9 mouse cellular contexts compared by ENCODE assay signal in the genomic region with DNA sequence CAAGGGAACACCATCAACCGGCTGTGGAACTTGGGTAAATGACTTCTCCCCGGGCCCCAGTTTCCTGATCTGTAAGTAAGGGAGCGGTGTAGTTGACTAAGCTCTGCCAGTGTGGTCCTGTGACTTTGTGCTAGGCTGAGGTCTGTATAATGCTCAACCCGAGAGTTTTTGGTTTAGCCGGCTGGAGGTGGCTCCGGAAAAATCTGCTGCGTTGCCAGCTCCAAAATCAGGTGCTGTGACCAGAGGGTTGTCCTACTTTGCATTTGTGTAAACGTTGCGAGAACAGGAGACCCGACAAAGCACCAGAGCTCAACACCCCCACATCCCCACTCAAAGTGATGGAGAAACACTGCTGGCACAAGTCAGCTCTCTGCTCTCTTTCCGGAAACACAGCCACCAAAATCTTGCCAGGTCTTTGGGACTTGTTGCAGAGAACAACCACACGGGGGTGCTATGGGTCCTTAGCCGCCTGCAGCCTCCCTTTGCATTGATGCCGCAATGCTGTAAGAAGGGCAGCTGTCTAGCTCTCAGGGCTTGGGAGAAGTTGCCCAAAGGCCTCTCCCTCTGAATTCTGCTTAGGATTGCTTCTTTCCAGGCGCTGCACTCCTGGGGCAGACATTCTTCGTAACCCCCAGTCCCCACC.
DNase-seq lines count a peak whose midpoint lies in the region; ATAC-seq and TF ChIP-seq lines count a peak whose summit lies in the region.
"Had no signal": no experiment of that assay in that cellular context is flagged by ENCODE, and none has a peak within 500 bp of the region (broad histone marks: within the 10 kb centered on the region; RNA-seq: fewer than 3 reads in every experiment).

No protein-coding gene starts in this region.

- in situ Hi-C loops in ES-E14 (cut with MboI; ENCODE audit: low sequenced_read_pairs in 2 of 2, unreplicated experiment in 2 of 2): loop anchor here in 1 of 2 experiments (5.0 kb wide), 1 partner anchor 128 kb away; no protein-coding TSS in a partner anchor

- ATAC-seq in forebrain, embryonic 11.5 days (replicated peaks; ENCODE audit: low FRiP score): no peak; the same call in 1 of the 2 replicates
- peak; percentile 60 for ATAC-seq in lung, postnatal 0 days

- H3K27me3 ChIP-seq in forebrain, embryonic 11.5 days (ENCODE audit: control insufficient read depth, insufficient read depth, low read length): no peaks in the 10 kb centered on the region
- H3K27me3 ChIP-seq in lung, postnatal 0 days (replicated peaks; ENCODE audit: insufficient read depth, low read length): no peaks in the 10 kb centered on the region
- H3K27me3 ChIP-seq: stomach, embryonic 15.5 days had no signal

- H3K36me3 ChIP-seq in ES-E14 (ENCODE audit: control insufficient read depth, insufficient read depth, low read length, poor library complexity, severe bottlenecking): no peaks in the 10 kb centered on the region
- H3K36me3 ChIP-seq in forebrain, embryonic 11.5 days (ENCODE audit: control insufficient read depth, insufficient read depth, low read length): no peaks in the 10 kb centered on the region
- H3K36me3 ChIP-seq in lung, postnatal 0 days (ENCODE audit: insufficient read depth, low read length): no peaks in the 10 kb centered on the region
- H3K36me3 ChIP-seq: stomach, embryonic 15.5 days had no signal

- H3K4me3 ChIP-seq in ES-E14 (ENCODE audit: insufficient read depth in 1 of 2, low read depth in 1 of 2, low read length in 2 of 2, poor library complexity in 1 of 2, severe bottlenecking in 1 of 2): no peak overlapping the region
- H3K4me3 ChIP-seq in forebrain, embryonic 11.5 days (ENCODE audit: low read depth, low read length): no peak overlapping the region
- no peak overlapping the region for H3K4me3 ChIP-seq in layer of hippocampus, adult 2 months
- no peak overlapping the region for H3K4me3 ChIP-seq in lung, postnatal 0 days (ENCODE audit: low read depth, low read length)
- H3K4me3 ChIP-seq: stomach, embryonic 15.5 days had no signal

- H3K4me2 ChIP-seq in forebrain, embryonic 11.5 days (ENCODE audit: low read depth, low read length, severe bottlenecking): no peak overlapping the region
- no peak overlapping the region for H3K4me2 ChIP-seq in lung, postnatal 0 days (replicated peaks; ENCODE audit: low read depth, low read length)
- H3K4me2 ChIP-seq: stomach, embryonic 15.5 days had no signal

- no peak overlapping the region for H3K27ac ChIP-seq in ES-E14 (ENCODE audit: insufficient read depth, low read depth, low read length, poor library complexity, severe bottlenecking)
- 0 out of 2 replicates have a peak overlapping the region, but pooled peaks have one; percentile 2 for H3K27ac ChIP-seq in forebrain, embryonic 11.5 days (ENCODE audit: low read depth, low read length)
- peak overlapping the region; percentile 90 for H3K27ac ChIP-seq in layer of hippocampus, adult 2 months
- H3K27ac ChIP-seq in lung, postnatal 0 days (ENCODE audit: low read length): no peak overlapping the region
- H3K27ac ChIP-seq: stomach, embryonic 15.5 days had no signal

- H3K4me1 ChIP-seq in ES-E14 (ENCODE audit: control insufficient read depth in 2 of 2, insufficient read depth in 2 of 2, low read length in 2 of 2, poor library complexity in 1 of 2): no peaks in the 10 kb centered on the region; a peak in 1 of 4 replicates
- peaks cover 5% of the 10 kb centered on the region; the same call in 1 of the 2 replicates for H3K4me1 ChIP-seq in forebrain, embryonic 11.5 days (replicated peaks; ENCODE audit: control insufficient read depth, insufficient read depth, low read length)
- H3K4me1 ChIP-seq in lung, postnatal 0 days (ENCODE audit: insufficient read depth, low read depth, low read length): no peaks in the 10 kb centered on the region

- H3K9me3 ChIP-seq in ES-E14 (ENCODE audit: control insufficient read depth, insufficient read depth, low read depth, low read length): no peaks in the 10 kb centered on the region
- no peaks in the 10 kb centered on the region for H3K9me3 ChIP-seq in forebrain, embryonic 11.5 days (ENCODE audit: control insufficient read depth, low read length)
- no peaks in the 10 kb centered on the region for H3K9me3 ChIP-seq in lung, postnatal 0 days (ENCODE audit: low read length)
- H3K9me3 ChIP-seq: stomach, embryonic 15.5 days had no signal

- intact Hi-C loops in heart, postnatal 14 days (cut with DNase I): loop anchor here (1.0 to 5.0 kb wide), 4 partner anchors 126 to 372 kb away; no protein-coding TSS in a partner anchor

- peak; percentile 54 for DNase-seq in ES-E14 (ENCODE audit: low read depth, low spot score)
- peak; percentile 95 for DNase-seq in brain, embryonic 14.5 days (ENCODE audit: low read depth)
- peak; percentile 90 for DNase-seq in forebrain, embryonic 11.5 days (ENCODE audit: low spot score)
- peak; percentile 87 to 90 for DNase-seq in heart, postnatal 14 days
- DNase-seq in layer of hippocampus, adult 2 months (ENCODE audit: low spot score in 2 of 2): peak; percentile 87
- peak; percentile 95 for DNase-seq in lung, postnatal 0 days (ENCODE audit: low spot score)
- DNase-seq in ovary, postnatal 10 days (ENCODE audit: low spot score): peak; percentile 57
- DNase-seq in thymus, postnatal 25 days: peak; percentile 66

- peak; percentile 95 for TF ChIP-seq CTCF in brain, embryonic 14.5 days (IDR thresholded peaks at IDR 0.05; ENCODE audit: borderline replicate concordance, extremely low read depth, insufficient read depth, insufficient read length)
- TF ChIP-seq CTCF in layer of hippocampus, adult 2 months (conservative IDR thresholded peaks at IDR 0.05): peak; percentile 91
- peak; percentile 96 for TF ChIP-seq CTCF in lung, postnatal 0 days (IDR thresholded peaks at IDR 0.05)

- 41% methylated on average over 16 of the region's 16 CpGs for WGBS in forebrain, embryonic 11.5 days
- 36% methylated on average over 16 of the region's 16 CpGs for WGBS in lung, postnatal 0 days

- no peak for TF ChIP-seq EP300 in lung, postnatal 0 days (IDR thresholded peaks at IDR 0.05)

- TF ChIP-seq POLR2A in brain, embryonic 14.5 days (IDR thresholded peaks at IDR 0.05; ENCODE audit: borderline replicate concordance, extremely low read depth, insufficient read depth, insufficient read length, poor library complexity, severe bottlenecking): no peak

- H3K9ac ChIP-seq in ES-E14 (ENCODE audit: insufficient read depth, low read depth, low read length, poor library complexity, severe bottlenecking): no peak overlapping the region
- peak overlapping the region; percentile 20 for H3K9ac ChIP-seq in forebrain, embryonic 11.5 days (ENCODE audit: low read length)
- no peak overlapping the region for H3K9ac ChIP-seq in lung, postnatal 0 days (replicated peaks; ENCODE audit: low read depth)
- H3K9ac ChIP-seq: stomach, embryonic 15.5 days had no signal

TF ChIP-seq in ES-E14, 5 proteins besides CTCF, POLR2A, EP300 and RAD21:
- peak; percentile 67; the same call in 1 of the 2 replicates for TF ChIP-seq ZNF384 (IDR thresholded peaks at IDR 0.05; ENCODE audit: low read depth, low read length)
- TF ChIP-seq HCFC1 (IDR thresholded peaks at IDR 0.05; ENCODE audit: borderline replicate concordance, insufficient read depth, low read length): no peak
- peak; percentile 58; the same call in 1 of the 2 replicates for TF ChIP-seq ZC3H11A (IDR thresholded peaks at IDR 0.05; ENCODE audit: borderline replicate concordance, low read depth, low read length)

Comparison
In these comparisons a context has a peak if more than half of its experiments do, and no peak if none do; other contexts are left out.
1. H3K27ac ChIP-seq: peak in forebrain, embryonic 11.5 days (single experiment) and layer of hippocampus, adult 2 months (single experiment); none in ES-E14 (single experiment) and lung, postnatal 0 days (single experiment).
2. Peak in every context shown above with its lines, with median percentiles within 50 percentile points of each other: DNase-seq and CTCF ChIP-seq.